Mouse (Mus musculus) MEL (cell line): ENCODE results near the gene Clec4n. TPM values are rescaled to one million over a fixed set of nuclear protein-coding genes. Genes with fewer than 3 reads are reported as not detected.
"Not testable (repeated sequence)": the region's sequence is repeated elsewhere in the genome, so short reads cannot be mapped to it uniquely, and the experiment has no call there.

ENCODE experiments used
- DNase-seq: peaks from one replicate; pipeline ENCODE4 v3.0.0; 2011; ENCODE audit warnings: low read depth, low spot score
- H3K27ac ChIP-seq: 2 replicates; pipeline ENCODE4 v1.5.1; 2012; ENCODE audit warnings: low read depth, mild to moderate bottlenecking, control low read depth, low read length, moderate library complexity; ENCODE audit not compliant: control insufficient read depth
- H3K27me3 ChIP-seq, 2 experiments: fragments of 150-350 bp in 1 of 2; sonication (generic) in 1 of 2; 2 replicates each; pipeline ENCODE4 v1.6.1; 2012; ENCODE audit warnings: low read length in 2 of 2, mild to moderate bottlenecking in 2 of 2, improper control_type of control experiment in 1 of 2, moderate library complexity in 1 of 2; ENCODE audit not compliant: insufficient read depth in 2 of 2, control insufficient read depth in 1 of 2
- H3K36me3 ChIP-seq, 2 experiments: 2 replicates each; pipeline ENCODE4 v1.6.1; 2012 to 2014; ENCODE audit warnings: low read length in 2 of 2, improper control_type of control experiment in 1 of 2, inconsistent platforms in 1 of 2, mild to moderate bottlenecking in 1 of 2; ENCODE audit not compliant: insufficient read depth in 2 of 2, control insufficient read depth in 1 of 2
- H3K4me1 ChIP-seq, 2 experiments: fragments of 150-350 bp in 1 of 2; sonication (generic) in 1 of 2; 2 replicates each; pipeline ENCODE4 v1.6.1; 2012; ENCODE audit warnings: low read length in 2 of 2, improper control_type of control experiment in 1 of 2, mild to moderate bottlenecking in 1 of 2; ENCODE audit not compliant: insufficient read depth in 2 of 2, control insufficient read depth in 1 of 2
- H3K4me3 ChIP-seq, 2 experiments: fragments of 150-350 bp in 1 of 2; sonication (generic) in 1 of 2; 2 replicates each; pipeline ENCODE4 v1.5.1; 2012; ENCODE audit warnings: low read depth in 2 of 2, low read length in 2 of 2, mild to moderate bottlenecking in 2 of 2, moderate library complexity in 2 of 2, control low read depth in 1 of 2, improper control_type of control experiment in 1 of 2; ENCODE audit not compliant: control insufficient read depth in 1 of 2, insufficient read depth in 1 of 2
- H3K79me2 ChIP-seq: 2 replicates; pipeline ENCODE4 v1.6.1; 2012; ENCODE audit warnings: mild to moderate bottlenecking, low read length, moderate library complexity; ENCODE audit not compliant: control insufficient read depth, poor library complexity, insufficient read depth
- H3K9ac ChIP-seq: 2 replicates; pipeline ENCODE4 v1.6.1; 2012; ENCODE audit warnings: low read depth, mild to moderate bottlenecking, control low read depth, low read length, moderate library complexity; ENCODE audit not compliant: control insufficient read depth, poor library complexity, severe bottlenecking
- H3K9me3 ChIP-seq: fragments of 150-350 bp; sonication (generic); replicated peaks from 2 replicates; pipeline ENCODE4 v1.6.1; 2012; ENCODE audit warnings: mild to moderate bottlenecking, low read length, improper control_type of control experiment, moderate library complexity; ENCODE audit not compliant: insufficient read depth
- CTCF ChIP-seq, 3 experiments: IDR thresholded peaks in 2 of 3; conservative IDR thresholded peaks in 1 of 3; 2 replicates each; pipeline ENCODE4 v1.5.1; 2011 to 2012; ENCODE audit warnings: low read length in 3 of 3, low read depth in 2 of 3, mild to moderate bottlenecking in 2 of 3, improper control_type of control experiment in 1 of 3, inconsistent platforms in 1 of 3, mixed read lengths in 1 of 3, moderate library complexity in 1 of 3; ENCODE audit not compliant: control insufficient read depth in 1 of 3, insufficient read depth in 1 of 3, poor library complexity in 1 of 3, severe bottlenecking in 1 of 3
- EP300 ChIP-seq, 2 experiments: IDR thresholded peaks; 2 replicates each; pipeline ENCODE4 v1.6.1; 2011; ENCODE audit warnings: improper control_type of control experiment in 2 of 2, low read length in 2 of 2, low read depth in 1 of 2, mild to moderate bottlenecking in 1 of 2
- ETS1 ChIP-seq: IDR thresholded peaks from 2 replicates; pipeline ENCODE4 v1.6.1; 2012; ENCODE audit warnings: low read depth, mild to moderate bottlenecking, inconsistent platforms, low read length, improper control_type of control experiment, moderate library complexity
- GABPA ChIP-seq: IDR thresholded peaks from 2 replicates; pipeline ENCODE4 v1.6.1; 2012; ENCODE audit warnings: low read depth, mild to moderate bottlenecking, inconsistent platforms, low read length, improper control_type of control experiment, moderate library complexity
- GATA1 ChIP-seq: IDR thresholded peaks from 2 replicates; pipeline ENCODE4 v1.6.1; 2011; ENCODE audit warnings: low read depth, low read length, improper control_type of control experiment
- JUND ChIP-seq: IDR thresholded peaks from 2 replicates; pipeline ENCODE4 v1.6.1; 2011; ENCODE audit warnings: low read depth, mild to moderate bottlenecking, improper control_type of control experiment, low read length
- MAFK ChIP-seq: IDR thresholded peaks from 2 replicates; pipeline ENCODE4 v1.6.1; 2011; ENCODE audit warnings: low read depth, mild to moderate bottlenecking, low read length, improper control_type of control experiment, borderline replicate concordance
- MAX ChIP-seq: IDR thresholded peaks from 2 replicates; pipeline ENCODE4 v1.6.1; 2011; ENCODE audit warnings: low read length, improper control_type of control experiment
- MXI1 ChIP-seq: IDR thresholded peaks from 2 replicates; pipeline ENCODE4 v1.6.1; 2011; ENCODE audit warnings: mild to moderate bottlenecking, low read depth, low read length, improper control_type of control experiment
- MYC ChIP-seq: IDR thresholded peaks from 2 replicates; pipeline ENCODE4 v1.6.1; 2011; ENCODE audit warnings: low read depth, mild to moderate bottlenecking, low read length, improper control_type of control experiment, moderate library complexity
- NRF1 ChIP-seq: IDR thresholded peaks from 2 replicates; pipeline ENCODE4 v1.6.1; 2014; ENCODE audit warnings: low read depth, mild to moderate bottlenecking, inconsistent platforms, low read length, improper control_type of control experiment, moderate library complexity; ENCODE audit not compliant: poor library complexity, insufficient read depth, severe bottlenecking
- POLR2A ChIP-seq, 2 experiments: IDR thresholded peaks; 2 replicates each; pipeline ENCODE4 v1.6.1; 2011 to 2012; ENCODE audit warnings: low read length in 2 of 2, mild to moderate bottlenecking in 2 of 2, control low read depth in 1 of 2, improper control_type of control experiment in 1 of 2, low read depth in 1 of 2, moderate library complexity in 1 of 2; ENCODE audit not compliant: control insufficient read depth in 1 of 2, insufficient read depth in 1 of 2, poor library complexity in 1 of 2
- RAD21 ChIP-seq: IDR thresholded peaks from 2 replicates; pipeline ENCODE4 v1.6.1; 2011; ENCODE audit warnings: mild to moderate bottlenecking, low read depth, low read length, improper control_type of control experiment
- SIN3A ChIP-seq: IDR thresholded peaks from 2 replicates; pipeline ENCODE4 v1.6.1; 2012; ENCODE audit warnings: low read length, improper control_type of control experiment, inconsistent platforms
- SMC3 ChIP-seq: IDR thresholded peaks from 2 replicates; pipeline ENCODE4 v1.6.1; 2011; ENCODE audit warnings: low read depth, low read length, improper control_type of control experiment
- TCF12 ChIP-seq: IDR thresholded peaks from 2 replicates; pipeline ENCODE4 v1.6.1; 2014; ENCODE audit warnings: low read depth, mild to moderate bottlenecking, inconsistent platforms, low read length, improper control_type of control experiment, moderate library complexity
- USF1 ChIP-seq: IDR thresholded peaks from 2 replicates; pipeline ENCODE4 v1.6.1; 2014; ENCODE audit warnings: low read depth, mild to moderate bottlenecking, inconsistent platforms, low read length, improper control_type of control experiment, moderate library complexity
- ZC3H11A ChIP-seq: IDR thresholded peaks from 2 replicates; pipeline ENCODE4 v1.6.1; 2012; ENCODE audit warnings: low read depth, mild to moderate bottlenecking, inconsistent platforms, low read length, improper control_type of control experiment
- polyA plus RNA-seq, 2 experiments: library from polyadenylated mRNA; stranded (reverse) in 1 of 2; unstranded in 1 of 2; fragments of >175 nt in 1 of 2; fragments of >200 nt in 1 of 2; gene quantifications; 2 replicates each; pipeline versions ENCODE4 v1.2.1 to v1.2.4; 2012; ENCODE audit warnings: low replicate concordance in 2 of 2, low read depth in 1 of 2; ENCODE audit not compliant: insufficient read length in 2 of 2, insufficient read depth in 1 of 2, missing spikeins in 1 of 2
- total RNA-seq: library from RNA; depleted of rRNA; stranded (reverse); fragments of 300-350 nt; gene quantifications from 2 replicates; pipeline ENCODE4 v1.2.3, GENCODE M21; 2012; rRNA removed

Gene Clec4n
- total RNA-seq (not detected in 2 replicates), polyA plus RNA-seq (not detected)

DNA sequence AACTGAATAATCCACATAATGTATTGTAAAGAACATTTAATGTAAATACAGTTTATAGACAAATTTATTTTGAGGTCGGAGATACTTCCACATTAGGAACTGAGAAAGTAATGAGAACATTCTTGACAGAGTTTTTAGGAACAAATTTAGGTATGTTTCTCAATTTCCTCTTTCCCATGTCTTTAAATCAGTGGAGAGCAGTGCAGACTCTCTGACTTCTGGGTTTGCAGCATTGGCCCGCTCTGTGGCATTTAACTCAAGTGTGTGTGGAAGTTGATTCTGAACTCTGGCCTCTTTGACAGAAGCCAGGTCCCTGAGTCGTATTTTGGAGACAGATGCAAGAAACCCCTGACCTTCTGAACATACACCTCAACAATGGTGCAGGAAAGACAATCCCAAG lies at the start of gene Clec4n:
Gene Clec4n (plus strand): TSS at position 200 of the 400 bp plus-strand sequence.
- no peaks in the 10 kb centered on the region for H3K36me3 ChIP-seq
- no peaks in the 10 kb centered on the region for H3K9me3 ChIP-seq
- H3K9ac ChIP-seq, result no peak within 1 kb of the TSS
- H3K79me2 ChIP-seq, result no peaks in the 10 kb centered on the region
- no peak within 1 kb of the TSS for H3K4me3 ChIP-seq
- TF ChIP-seq ETS1, result no peak
- no peak for TF ChIP-seq MXI1
- TF ChIP-seq JUND, result no peak
- no peak for TF ChIP-seq EP300 (IDR thresholded peaks at IDR 0.05; ENCODE audit: low read depth in 1 of 2, low read length in 2 of 2)
- TF ChIP-seq MAX, result no peak
- DNase-seq, result no peak
- no peak within 1 kb of the TSS for H3K27ac ChIP-seq
- H3K27me3 ChIP-seq, result no peaks in the 10 kb centered on the region
- H3K4me1 ChIP-seq, result no peaks in the 10 kb centered on the region

GRCm38 (mm10) chr6:123184862-123185261 lies 44.8 kb upstream of the Clec4n start:
- not testable (repeated sequence) for H3K27ac ChIP-seq, H3K9me3 ChIP-seq, H3K4me1 ChIP-seq, H3K9ac ChIP-seq, H3K79me2 ChIP-seq, H3K27me3 ChIP-seq, H3K4me3 ChIP-seq, H3K36me3 ChIP-seq
- peak; percentile 27 for DNase-seq
- TF ChIP-seq SMC3 (peak; percentile 49), ZC3H11A (0 out of 2 replicates have a peak, but pooled peaks have one; percentile 9), CTCF (IDR thresholded peaks at IDR 0.05 in 2 of 3, conservative IDR thresholded peaks at IDR 0.05 in 1 of 3; ENCODE audit: control insufficient read depth in 1 of 3, insufficient read depth in 1 of 3, low read depth in 2 of 3, low read length in 3 of 3, poor library complexity in 1 of 3, severe bottlenecking in 1 of 3) (peak in 2 of 3 experiments; percentile 21 to 40; a peak in 3 of 6 replicates), RAD21 (peak; percentile 52)

- no peak overlapping the region for H3K4me3 ChIP-seq
- peaks cover 0 to 2% of the 10 kb centered on the region in 2 experiments; a peak in 1 of 4 replicates for H3K36me3 ChIP-seq
- H3K9ac ChIP-seq, result no peak overlapping the region
- peak; percentile 44; the same call in 1 of the 2 replicates for TF ChIP-seq ETS1
- peak; percentile 77 for TF ChIP-seq MAFK
- no peak for TF ChIP-seq SIN3A
- peak; percentile 39; the same call in 1 of the 2 replicates for TF ChIP-seq MAX
- TF ChIP-seq GATA1, result no peak
- TF ChIP-seq TCF12, result 0 out of 2 replicates have a peak, but pooled peaks have one; percentile 14
- TF ChIP-seq GABPA, result peak; percentile 89
- TF ChIP-seq EP300 (IDR thresholded peaks at IDR 0.05; ENCODE audit: low read depth in 1 of 2, low read length in 2 of 2), result peak; percentile 34 to 36; a peak in 3 of 4 replicates
- no peak for TF ChIP-seq NRF1
- TF ChIP-seq POLR2A (IDR thresholded peaks at IDR 0.05; ENCODE audit: control insufficient read depth in 1 of 2, insufficient read depth in 1 of 2, low read depth in 1 of 2, low read length in 2 of 2, poor library complexity in 1 of 2), result no peak
- peak; percentile 47; the same call in 1 of the 2 replicates for TF ChIP-seq USF1
- no peak for TF ChIP-seq MYC
- H3K4me1 ChIP-seq, result no peaks in the 10 kb centered on the region; a peak in 1 of 4 replicates
- no peaks in the 10 kb centered on the region for H3K79me2 ChIP-seq
- no peaks in the 10 kb centered on the region for H3K27me3 ChIP-seq
- DNase-seq, result peak; percentile 62
- H3K27ac ChIP-seq, result no peak overlapping the region
- no peaks in the 10 kb centered on the region for H3K9me3 ChIP-seq
Observed at GRCm38 (mm10) chr6:123207187-123208076, 22.2 kb upstream of the Clec4n start.

DNA sequence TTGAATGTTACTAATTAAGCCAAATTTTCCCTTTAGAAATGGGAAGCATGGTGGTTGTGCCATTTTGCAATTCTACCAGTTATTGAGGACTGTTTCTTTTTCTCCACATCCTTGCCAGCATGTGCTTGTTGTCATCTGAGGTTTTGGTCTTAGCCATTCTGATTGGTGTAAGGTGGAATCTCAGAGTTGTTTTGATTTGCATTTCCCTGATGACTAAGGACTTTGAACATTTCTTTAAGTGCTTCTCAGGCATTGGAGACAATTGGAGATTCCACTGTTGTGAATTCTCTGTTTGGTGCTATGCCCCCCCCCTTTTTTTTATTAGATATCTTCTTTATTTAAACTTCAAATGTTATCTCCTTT lies 21.6 kb upstream of the Clec4n start:
- H3K27ac ChIP-seq, DNase-seq, H3K9me3 ChIP-seq, H3K36me3 ChIP-seq, H3K79me2 ChIP-seq, H3K4me3 ChIP-seq, H3K27me3 ChIP-seq, H3K4me1 ChIP-seq, H3K9ac ChIP-seq: not testable (repeated sequence)
